Mouse (Mus musculus) adrenal gland, adult (tissue): Measurements from ENCODE around the gene Ogn.

Experiments used
- DNase-seq, 2 experiments: peaks; one replicate each; pipeline ENCODE4 v3.0.0; 2022 to 2023; ENCODE audit warnings: low spot score in 1 of 2; ENCODE audit not compliant: inconsistent age in 2 of 2

Gene Ogn

GRCm38 (mm10) chr13:49644731-49645529 is 37.1 kb downstream of the Ogn start:
- peak in 1 of 2 experiments; percentile 68 for DNase-seq

DNA sequence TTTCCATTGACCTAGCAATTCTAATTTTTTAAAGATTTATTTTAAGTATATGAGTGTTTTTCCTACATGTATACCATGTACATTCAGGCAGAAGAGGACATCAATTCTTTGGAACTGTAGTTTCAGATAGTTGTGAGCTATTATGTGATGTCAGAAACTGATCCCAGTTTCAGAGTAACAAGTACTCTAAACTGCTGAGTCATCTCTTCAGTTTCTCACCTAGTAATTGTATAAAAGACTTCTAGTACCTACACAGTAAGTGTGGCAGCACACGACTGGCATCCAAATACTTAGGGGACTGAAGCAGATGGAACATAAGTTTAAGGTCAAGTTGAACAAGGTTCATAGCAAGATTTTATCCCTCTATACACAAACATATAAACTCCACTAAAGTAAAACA is 38.2 kb downstream of the Ogn start:
- DNase-seq, result no peak

DNA sequence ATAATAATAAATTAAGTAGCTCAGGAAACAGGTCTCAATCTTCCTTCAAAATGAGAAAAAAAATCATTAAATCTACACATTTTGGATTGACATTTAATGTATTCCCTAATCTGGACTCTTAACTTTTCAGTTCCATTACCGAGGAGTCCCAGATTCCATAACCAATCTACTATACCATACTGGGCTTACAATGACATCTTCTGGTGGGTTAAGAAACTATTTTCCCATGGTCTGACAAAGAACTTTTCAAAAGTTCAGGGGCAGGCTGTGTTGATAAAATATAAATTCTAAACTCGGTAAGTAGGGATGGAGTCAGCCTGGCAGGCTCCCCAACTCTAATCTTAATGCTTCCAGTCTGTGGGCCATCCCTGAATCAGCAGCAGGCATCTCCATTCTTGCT is 43.3 kb downstream of the Ogn start:
- DNase-seq, result no peak

DNA sequence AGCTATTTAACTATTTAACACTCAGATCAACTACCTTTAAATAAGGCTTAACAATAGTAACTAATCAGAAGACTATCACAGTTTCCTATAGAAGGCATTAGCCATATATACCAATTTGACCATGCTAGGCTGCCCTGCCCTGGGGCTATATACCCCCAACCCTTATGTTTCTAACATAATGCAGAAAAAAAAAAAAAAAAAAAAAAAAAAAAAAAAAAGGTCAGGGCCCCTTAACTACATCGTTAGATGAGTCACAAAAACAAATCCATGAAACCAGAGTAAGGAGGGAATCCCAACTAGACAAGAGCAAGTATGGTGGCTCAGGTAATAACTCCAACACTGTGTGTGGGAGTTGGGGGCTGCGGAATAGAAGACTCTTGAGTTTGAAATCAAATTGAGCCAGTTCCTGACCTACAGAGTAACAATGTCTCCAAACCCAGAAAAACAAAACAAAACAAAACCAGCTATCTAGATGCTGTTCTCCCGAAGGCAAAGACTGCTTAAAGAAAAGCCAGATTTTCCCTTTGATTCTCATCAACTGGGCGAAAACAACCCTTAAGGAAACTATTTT is 44.0 kb downstream of the Ogn start:
- DNase-seq, result no peak

GRCm38 (mm10) chr13:49652481-49653179 is 44.8 kb downstream of the Ogn start, which contains the start of the genes Cenpp and Nol8:
Cenpp (minus strand) TSS chr13:49652785.
Nol8 (plus strand) TSS chr13:49653078.
- peak; percentile 99 to 100 for DNase-seq

- no peak for DNase-seq
Measured at GRCm38 (mm10) chr13:49653180-49653541, 45.3 kb downstream of the Ogn start.
